Comparison of ENCODE assay signal across 9 mouse cellular contexts in genomic region chr3:145651978-145652321, GRCm38 (mm10). TPM values are rescaled to one million over a fixed set of nuclear protein-coding genes. Genes with fewer than 3 reads are reported as not detected.
A peak's percentile ranks its signal among the peaks of the same experiment; 100 is the strongest.
DNase-seq lines count a peak whose midpoint lies in the region; ATAC-seq and TF ChIP-seq lines count a peak whose summit lies in the region.
"Had no signal": no experiment of that assay in that cellular context is flagged by ENCODE, and none has a peak within 500 bp of the region (broad histone marks: within the 10 kb centered on the region; RNA-seq: fewer than 3 reads in every experiment).

No protein-coding gene starts in this region.

- peak; percentile 76 for DNase-seq in embryo, embryonic 10.5 days (ENCODE audit: low spot score)
- no peak for DNase-seq in embryo, embryonic 10 days (ENCODE audit: low spot score)
- no peak for DNase-seq in lung, postnatal 4 days
- no peak for DNase-seq in limb, embryonic 14.5 days (ENCODE audit: low spot score)
- no peak for DNase-seq in stomach, postnatal 0 days (ENCODE audit: low spot score)
- no peak for DNase-seq in gastrocnemius, adult 18-20 months (ENCODE audit: low spot score)
- no peak for DNase-seq in urinary bladder, postnatal 36 days (ENCODE audit: low spot score in 2 of 2)

- TF ChIP-seq CTCF in stomach, postnatal 0 days (IDR thresholded peaks at IDR 0.05; ENCODE audit: low read depth), result no peak

- H3K36me3 ChIP-seq in lung, embryonic 16.5 days (ENCODE audit: control insufficient read depth, insufficient read depth, low read length), result peaks cover 9% of the 10 kb centered on the region
- H3K36me3 ChIP-seq in limb, embryonic 14.5 days (ENCODE audit: control insufficient read depth, insufficient read depth, low read length), result peaks cover 18% of the 10 kb centered on the region
- H3K36me3 ChIP-seq in stomach, postnatal 0 days (ENCODE audit: control insufficient read depth, insufficient read depth, low read length), result peaks cover 6% of the 10 kb centered on the region

- peaks cover 34% of the 10 kb centered on the region for H3K4me1 ChIP-seq in lung, embryonic 16.5 days (replicated peaks; ENCODE audit: control insufficient read depth, insufficient read depth, low read length)
- peaks cover 40% of the 10 kb centered on the region for H3K4me1 ChIP-seq in limb, embryonic 14.5 days (ENCODE audit: control insufficient read depth, insufficient read depth, low read length)
- no peaks in the 10 kb centered on the region; the same call in 1 of the 2 replicates for H3K4me1 ChIP-seq in stomach, postnatal 0 days (replicated peaks; ENCODE audit: control insufficient read depth, insufficient read depth)

- 3% methylated on average over 10 of the region's 10 CpGs for WGBS in lung, embryonic 16.5 days
- 3% methylated on average over 10 of the region's 10 CpGs for WGBS in limb, embryonic 14.5 days
- WGBS in stomach, postnatal 0 days, result 28% methylated on average over 10 of the region's 10 CpGs

- H3K4me2 ChIP-seq in lung, embryonic 16.5 days (ENCODE audit: low read depth, low read length), result peak overlapping the region; percentile 87
- peak overlapping the region; percentile 80 for H3K4me2 ChIP-seq in limb, embryonic 14.5 days (replicated peaks; ENCODE audit: low read depth, low read length, severe bottlenecking)
- peak overlapping the region; percentile 86 for H3K4me2 ChIP-seq in stomach, postnatal 0 days (replicated peaks; ENCODE audit: low read depth)

- H3K9me3 ChIP-seq in lung, embryonic 16.5 days (ENCODE audit: control insufficient read depth, low read length), result no peaks in the 10 kb centered on the region
- no peaks in the 10 kb centered on the region for H3K9me3 ChIP-seq in limb, embryonic 14.5 days (ENCODE audit: control insufficient read depth, low read length)
- no peaks in the 10 kb centered on the region for H3K9me3 ChIP-seq in stomach, postnatal 0 days (ENCODE audit: control insufficient read depth, low read length)

- H3K9ac ChIP-seq in lung, embryonic 16.5 days (ENCODE audit: low read length), result peak overlapping the region; percentile 87
- H3K9ac ChIP-seq in limb, embryonic 14.5 days (ENCODE audit: low read depth, low read length, severe bottlenecking), result no peak overlapping the region
- peak overlapping the region; percentile 82 for H3K9ac ChIP-seq in stomach, postnatal 0 days (ENCODE audit: low read length)

- H3K27me3 ChIP-seq in lung, embryonic 16.5 days (ENCODE audit: control insufficient read depth, insufficient read depth, low read depth, low read length), result no peaks in the 10 kb centered on the region
- no peaks in the 10 kb centered on the region for H3K27me3 ChIP-seq in limb, embryonic 14.5 days (ENCODE audit: control insufficient read depth, insufficient read depth, low read length)
- no peaks in the 10 kb centered on the region for H3K27me3 ChIP-seq in stomach, postnatal 0 days (ENCODE audit: control insufficient read depth, insufficient read depth, low read length)

- ATAC-seq in lung, embryonic 16.5 days (ENCODE audit: low read depth), result no peak
- no peak for ATAC-seq in limb, embryonic 14.5 days (ENCODE audit: low FRiP score, low read depth)
- ATAC-seq in stomach, postnatal 0 days (ENCODE audit: low FRiP score, low TSS enrichment), result no peak
- ATAC-seq: activated CD4-positive, CD25-positive, alpha-beta regulatory T cell, adult 4 months had no signal

- TF ChIP-seq EP300 in stomach, postnatal 0 days (optimal IDR thresholded peaks at IDR 0.05), result no peak

- peak overlapping the region; percentile 96 for H3K27ac ChIP-seq in lung, embryonic 16.5 days (ENCODE audit: low read length)
- peak overlapping the region; percentile 96 for H3K27ac ChIP-seq in limb, embryonic 14.5 days (replicated peaks; ENCODE audit: low read depth, low read length)
- H3K27ac ChIP-seq in stomach, postnatal 0 days (replicated peaks), result peak overlapping the region; percentile 97

- peak overlapping the region; percentile 75 for H3K4me3 ChIP-seq in lung, embryonic 16.5 days (ENCODE audit: low read length)
- H3K4me3 ChIP-seq in limb, embryonic 14.5 days (replicated peaks; ENCODE audit: low read length), result peak overlapping the region; percentile 77
- peak overlapping the region; percentile 76 for H3K4me3 ChIP-seq in stomach, postnatal 0 days (ENCODE audit: low read depth, low read length)

- no peak for TF ChIP-seq POLR2A in limb, embryonic 14.5 days (IDR thresholded peaks at IDR 0.05; ENCODE audit: borderline replicate concordance, extremely low read depth, insufficient read depth, insufficient read length)

RNA-seq across cellular contexts. Expression of gene Ccn1, which starts 2.2 kb away (rescaled TPM):
- polyA plus RNA-seq in lung, embryonic 16.5 days (2015; fragmentation: Nextera tagmentation; extraction: Ambion mirVana), result 60.1 and 78.3 TPM in 2 replicates
- 105 and 119 TPM in 2 replicates for polyA plus RNA-seq in limb, embryonic 14.5 days (2012; rRNA removed)
- 53.5 and 59.8 TPM in 2 replicates for polyA plus RNA-seq in limb, embryonic 14.5 days (2014; fragmentation: Nextera tagmentation; extraction: Ambion mirVana)
- 78.5 and 84.9 TPM in 2 replicates for polyA plus RNA-seq in stomach, postnatal 0 days (2015; fragmentation: Nextera tagmentation; extraction: Ambion mirVana)
- 100 to 1,000 TPM in 1 of 2 experiments, 10 to 100 TPM in 1; 45.3 to 211 TPM for total RNA-seq in gastrocnemius, adult 18-20 months (2021)
- polyA plus RNA-seq: activated CD4-positive, CD25-positive, alpha-beta regulatory T cell, adult 4 months had no signal
